In the genomic region with DNA sequence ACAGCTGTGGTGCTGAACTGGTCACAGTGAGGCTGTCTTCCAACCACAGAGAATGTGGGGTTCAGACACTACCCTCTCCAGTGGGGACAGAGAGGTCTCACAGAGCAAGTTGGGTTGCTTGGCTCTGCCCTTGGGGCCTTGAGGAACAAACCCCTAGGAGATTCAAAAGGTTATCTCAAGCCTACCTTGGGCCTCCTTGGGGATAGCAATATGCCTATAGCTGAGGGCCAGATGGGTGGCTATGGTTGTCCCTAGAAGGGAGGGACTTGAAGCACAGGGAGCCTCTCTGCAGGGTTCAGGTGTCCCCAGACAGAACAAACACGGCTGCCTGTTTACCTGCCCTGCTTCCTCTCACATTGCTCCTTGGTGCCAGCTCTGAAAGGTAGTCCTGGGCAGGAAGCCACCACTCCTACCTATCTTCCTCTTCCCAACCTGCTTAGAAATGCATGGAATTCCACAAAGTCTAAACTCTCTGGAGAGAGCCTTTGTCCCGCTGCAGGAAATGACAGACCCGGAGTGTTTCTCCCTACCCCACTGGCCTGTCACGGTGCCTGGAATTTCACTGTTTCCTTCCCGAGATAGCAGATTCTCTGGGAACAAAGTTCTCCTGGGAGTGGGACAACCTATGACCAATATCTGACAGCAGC, we compare ENCODE assay signal across 12 mouse cellular contexts. TPM values are rescaled to one million over a fixed set of nuclear protein-coding genes. Genes with fewer than 3 reads are reported as not detected.
DNase-seq lines count a peak whose midpoint lies in the region; ATAC-seq and TF ChIP-seq lines count a peak whose summit lies in the region.
"Had no signal": no experiment of that assay in that cellular context is flagged by ENCODE, and none has a peak within 500 bp of the region (broad histone marks: within the 10 kb centered on the region; RNA-seq: fewer than 3 reads in every experiment).

No protein-coding gene starts in this region.

- peaks cover 53% of the 10 kb centered on the region for H3K36me3 ChIP-seq in stomach, embryonic 14.5 days (ENCODE audit: control insufficient read depth, insufficient read depth, low read length)
- H3K36me3 ChIP-seq in forebrain, embryonic 15.5 days: peaks cover 14% of the 10 kb centered on the region

- TF ChIP-seq POLR2A in lung, adult 2 months (IDR thresholded peaks at IDR 0.05; ENCODE audit: borderline replicate concordance, extremely low read depth, low read depth, low read length): no peak

- no peaks in the 10 kb centered on the region for H3K27me3 ChIP-seq in stomach, embryonic 14.5 days (ENCODE audit: control insufficient read depth, insufficient read depth, low read length)
- no peaks in the 10 kb centered on the region for H3K27me3 ChIP-seq in forebrain, embryonic 15.5 days
- H3K27me3 ChIP-seq: forebrain, embryonic 13.5 days; neural tube, embryonic 15.5 days had no signal

- H3K4me3 ChIP-seq in lung, adult 2 months (replicated peaks; ENCODE audit: extremely low read depth, low read depth, low read length): no peak overlapping the region
- no peak overlapping the region for H3K4me3 ChIP-seq in stomach, embryonic 14.5 days (ENCODE audit: low read depth, low read length)
- H3K4me3 ChIP-seq in forebrain, embryonic 15.5 days: no peak overlapping the region
- H3K4me3 ChIP-seq: forebrain, embryonic 13.5 days; neural tube, embryonic 15.5 days had no signal

- no peak for TF ChIP-seq CTCF in lung, adult 2 months (IDR thresholded peaks at IDR 0.05; ENCODE audit: insufficient read depth, low read length)

- WGBS in lung, adult 2 months: 17% methylated on average over 5 of the region's 5 CpGs
- 35% methylated on average over 5 of the region's 5 CpGs for WGBS in stomach, embryonic 14.5 days
- WGBS in forebrain, embryonic 15.5 days: 65% methylated on average over 5 of the region's 5 CpGs

- H3K9me3 ChIP-seq in stomach, embryonic 14.5 days (ENCODE audit: control insufficient read depth, low read depth, low read length): no peaks in the 10 kb centered on the region
- H3K9me3 ChIP-seq in forebrain, embryonic 15.5 days: no peaks in the 10 kb centered on the region
- H3K9me3 ChIP-seq: forebrain, embryonic 13.5 days; neural tube, embryonic 15.5 days had no signal

- peaks cover 10% of the 10 kb centered on the region for H3K4me1 ChIP-seq in lung, adult 2 months (ENCODE audit: control insufficient read depth, insufficient read depth, low read length)
- H3K4me1 ChIP-seq in stomach, embryonic 14.5 days (ENCODE audit: control insufficient read depth, insufficient read depth, low read length): no peaks in the 10 kb centered on the region
- H3K4me1 ChIP-seq in forebrain, embryonic 15.5 days: no peaks in the 10 kb centered on the region
- H3K4me1 ChIP-seq: neural tube, embryonic 15.5 days had no signal

- H3K9ac ChIP-seq in stomach, embryonic 14.5 days (replicated peaks; ENCODE audit: low read depth, low read length): no peak overlapping the region
- H3K9ac ChIP-seq in forebrain, embryonic 15.5 days (replicated peaks): no peak overlapping the region
- H3K9ac ChIP-seq: forebrain, embryonic 13.5 days; neural tube, embryonic 15.5 days had no signal

- intact Hi-C loops in heart, postnatal 14 days (cut with DNase I): loop anchor here (2.0 kb wide), 1 partner anchor 13 kb away; a partner anchor contains a TSS

- peak overlapping the region; percentile 23; the same call in 1 of the 2 replicates for H3K27ac ChIP-seq in stomach, embryonic 14.5 days (ENCODE audit: low read length)
- no peak overlapping the region for H3K27ac ChIP-seq in forebrain, embryonic 15.5 days (replicated peaks)
- H3K27ac ChIP-seq: forebrain, embryonic 13.5 days; neural tube, embryonic 15.5 days had no signal

- no peak for ATAC-seq in stomach, embryonic 14.5 days (ENCODE audit: insufficient number of reproducible peaks, insufficient read depth, low FRiP score, low read depth)
- no peak for ATAC-seq in forebrain, embryonic 15.5 days (replicated peaks)
- ATAC-seq: forebrain, embryonic 13.5 days had no signal

- no peak overlapping the region for H3K4me2 ChIP-seq in stomach, embryonic 14.5 days (replicated peaks; ENCODE audit: low read depth, low read length)
- no peak overlapping the region for H3K4me2 ChIP-seq in forebrain, embryonic 15.5 days (replicated peaks)
- H3K4me2 ChIP-seq: forebrain, embryonic 13.5 days; neural tube, embryonic 15.5 days had no signal

- DNase-seq in lung, adult 18-20 months: peak; percentile 28 to 56
- no peak for DNase-seq in lung, adult 2 months
- DNase-seq in heart, postnatal 14 days: peak; percentile 53 to 61
- peak; percentile 39 to 53 for DNase-seq in kidney, postnatal 36 days
- no peak for DNase-seq in yolk sac, embryonic 10.5 days (ENCODE audit: low spot score)
- DNase-seq in layer of hippocampus, postnatal 25 days (ENCODE audit: extremely low spot score in 1 of 2, low spot score in 1 of 2): no peak

RNA-seq across cellular contexts. Expression of a gene that starts 6.7 kb away (rescaled TPM):
- polyA plus RNA-seq in lung, adult 2 months (2012; rRNA removed): not detected in 2 replicates
- not detected for total RNA-seq in heart, postnatal 14 days (2021)
- polyA plus RNA-seq in stomach, embryonic 14.5 days (2014; fragmentation: Nextera tagmentation; extraction: Ambion mirVana): not detected in 2 replicates
- not detected in 2 replicates for polyA plus RNA-seq in forebrain, embryonic 15.5 days (2015; fragmentation: Nextera tagmentation; extraction: Ambion mirVana)
- total RNA-seq in layer of hippocampus, postnatal 25 days (2021): not detected
- total RNA-seq: common myeloid progenitor, adult 5-6 weeks; megakaryocyte-erythroid progenitor cell, adult 5-6 weeks had no signal
- polyA plus RNA-seq: forebrain, embryonic 13.5 days; neural tube, embryonic 15.5 days had no signal

RNA-seq across cellular contexts. Expression of a gene that starts 12.9 kb away (rescaled TPM):
- polyA plus RNA-seq in lung, adult 2 months (2012; rRNA removed): 56.2 and 58.3 TPM in 2 replicates
- 10 to 100 TPM; 42.9 to 48.2 TPM for total RNA-seq in heart, postnatal 14 days (2021)
- polyA plus RNA-seq in stomach, embryonic 14.5 days (2014; fragmentation: Nextera tagmentation; extraction: Ambion mirVana): 12.3 and 14.2 TPM in 2 replicates
- polyA plus RNA-seq in forebrain, embryonic 15.5 days (2015; fragmentation: Nextera tagmentation; extraction: Ambion mirVana): 3.7 TPM in 2 replicates
- total RNA-seq in layer of hippocampus, postnatal 25 days (2021): 1 to 10 TPM; 6.5 to 8.6 TPM

RNA-seq across cellular contexts. Expression of a gene that starts 19.9 kb away (rescaled TPM):
- 67.6 and 76.4 TPM in 2 replicates for polyA plus RNA-seq in lung, adult 2 months (2012; rRNA removed)
- total RNA-seq in heart, postnatal 14 days (2021): 10 to 100 TPM; 11.1 to 12.2 TPM
- 84.6 and 88.9 TPM in 2 replicates for polyA plus RNA-seq in stomach, embryonic 14.5 days (2014; fragmentation: Nextera tagmentation; extraction: Ambion mirVana)
- 88.7 and 95.4 TPM in 2 replicates for polyA plus RNA-seq in forebrain, embryonic 15.5 days (2015; fragmentation: Nextera tagmentation; extraction: Ambion mirVana)
- total RNA-seq in layer of hippocampus, postnatal 25 days (2021): 10 to 100 TPM; 55.5 to 66.7 TPM

RNA-seq across cellular contexts. Expression of a gene that starts 39.9 kb away (rescaled TPM):
- polyA plus RNA-seq in lung, adult 2 months (2012; rRNA removed): 131 and 138 TPM in 2 replicates
- total RNA-seq in heart, postnatal 14 days (2021): 10 to 100 TPM; 60.6 to 61.0 TPM
- 9.0 and 9.9 TPM in 2 replicates for polyA plus RNA-seq in stomach, embryonic 14.5 days (2014; fragmentation: Nextera tagmentation; extraction: Ambion mirVana)
- 18.8 and 19.7 TPM in 2 replicates for polyA plus RNA-seq in forebrain, embryonic 15.5 days (2015; fragmentation: Nextera tagmentation; extraction: Ambion mirVana)
- total RNA-seq in layer of hippocampus, postnatal 25 days (2021): 10 to 100 TPM; 84.8 to 92.4 TPM

RNA-seq across cellular contexts. Expression of a gene that starts 46.7 kb away (rescaled TPM):
- 34.5 and 39.1 TPM in 2 replicates for polyA plus RNA-seq in lung, adult 2 months (2012; rRNA removed)
- 10 to 100 TPM; 12.2 to 14.4 TPM for total RNA-seq in heart, postnatal 14 days (2021)
- 58.0 and 63.4 TPM in 2 replicates for polyA plus RNA-seq in stomach, embryonic 14.5 days (2014; fragmentation: Nextera tagmentation; extraction: Ambion mirVana)
- 36.4 and 37.9 TPM in 2 replicates for polyA plus RNA-seq in forebrain, embryonic 15.5 days (2015; fragmentation: Nextera tagmentation; extraction: Ambion mirVana)
- 10 to 100 TPM; 15.4 to 26.6 TPM for total RNA-seq in layer of hippocampus, postnatal 25 days (2021)

Comparison
In these comparisons a context has a peak if more than half of its experiments do, and no peak if none do; other contexts are left out.
1. DNase-seq: peak in lung, adult 18-20 months (2 of 2), heart, postnatal 14 days (2 of 2) and kidney, postnatal 36 days (2 of 2); none in lung, adult 2 months (single experiment), yolk sac, embryonic 10.5 days (single experiment) and layer of hippocampus, postnatal 25 days (0 of 2).